ENCODE assay signal across 13 mouse cellular contexts in genomic region chr2:32068811-32069607, GRCm38 (mm10). TPM values are rescaled to one million over a fixed set of nuclear protein-coding genes. Genes with fewer than 3 reads are reported as not detected.
DNase-seq lines count a peak whose midpoint lies in the region; ATAC-seq and TF ChIP-seq lines count a peak whose summit lies in the region.
"Had no signal": no experiment of that assay in that cellular context is flagged by ENCODE, and none has a peak within 500 bp of the region (broad histone marks: within the 10 kb centered on the region; RNA-seq: fewer than 3 reads in every experiment).

No protein-coding gene starts in this region.

- DNase-seq in embryo, embryonic 10.5 days (ENCODE audit: low spot score): peak; percentile 34
- no peak for DNase-seq in embryo, embryonic 10 days (ENCODE audit: low spot score)
- DNase-seq in hindbrain, embryonic 10.5 days (ENCODE audit: low spot score): no peak
- no peak for DNase-seq in hindbrain, embryonic 11.5 days (ENCODE audit: low spot score)
- no peak for DNase-seq in spleen, adult 2 months (ENCODE audit: low read depth in 1 of 2, low spot score in 2 of 2)
- no peak for DNase-seq in spleen, postnatal 36 days (ENCODE audit: low spot score in 2 of 2)
- DNase-seq: adrenal gland, adult 8-10 months; kidney, postnatal 25 days; lung, adult 18-20 months had no signal

- 52% methylated on average over 31 of the region's 31 CpGs for WGBS in hindbrain, embryonic 10.5 days
- 56% methylated on average over 31 of the region's 31 CpGs for WGBS in hindbrain, embryonic 11.5 days
- 88% methylated on average over 31 of the region's 31 CpGs for WGBS in spleen, adult 2 months
- WGBS in stomach, embryonic 15.5 days: 50% methylated on average over 31 of the region's 31 CpGs

- no peak for TF ChIP-seq POLR2A in spleen, adult 2 months (IDR thresholded peaks at IDR 0.05; ENCODE audit: low read depth, low read length)

- H3K27ac ChIP-seq in hindbrain, embryonic 10.5 days: peak overlapping the region; percentile 36; the same call in 1 of the 2 replicates
- H3K27ac ChIP-seq in hindbrain, embryonic 11.5 days (ENCODE audit: low read depth, low read length): no peak overlapping the region
- peak overlapping the region; percentile 52 for H3K27ac ChIP-seq in spleen, adult 2 months (ENCODE audit: insufficient read depth, low read length)
- no peak overlapping the region for H3K27ac ChIP-seq in stomach, embryonic 15.5 days
- H3K27ac ChIP-seq: hindbrain, embryonic 12.5 days had no signal

- no peak for TF ChIP-seq CTCF in spleen, adult 2 months (IDR thresholded peaks at IDR 0.05; ENCODE audit: extremely low read depth, insufficient read depth, insufficient read length, insufficient replicate concordance)

- no peaks in the 10 kb centered on the region for H3K9me3 ChIP-seq in hindbrain, embryonic 10.5 days
- no peaks in the 10 kb centered on the region for H3K9me3 ChIP-seq in hindbrain, embryonic 11.5 days (ENCODE audit: control insufficient read depth, low read length)
- no peaks in the 10 kb centered on the region for H3K9me3 ChIP-seq in stomach, embryonic 15.5 days
- H3K9me3 ChIP-seq: hindbrain, embryonic 12.5 days had no signal

- H3K4me2 ChIP-seq in hindbrain, embryonic 11.5 days (replicated peaks; ENCODE audit: low read depth, low read length): no peak overlapping the region; the same call in 1 of the 2 replicates
- 0 out of 2 replicates have a peak overlapping the region, but pooled peaks have one; percentile 2 for H3K4me2 ChIP-seq in stomach, embryonic 15.5 days
- H3K4me2 ChIP-seq: hindbrain, embryonic 12.5 days; midbrain, embryonic 11.5 days had no signal

- H3K9ac ChIP-seq in hindbrain, embryonic 11.5 days (ENCODE audit: low read depth, low read length): no peak overlapping the region
- H3K9ac ChIP-seq in stomach, embryonic 15.5 days: no peak overlapping the region
- H3K9ac ChIP-seq: hindbrain, embryonic 12.5 days had no signal

- H3K4me3 ChIP-seq in hindbrain, embryonic 10.5 days: peak overlapping the region; percentile 4; the same call in 1 of the 2 replicates
- H3K4me3 ChIP-seq in hindbrain, embryonic 11.5 days (ENCODE audit: low read depth, low read length): no peak overlapping the region
- no peak overlapping the region for H3K4me3 ChIP-seq in spleen, adult 2 months (ENCODE audit: extremely low read depth, insufficient read depth, insufficient read length)
- no peak overlapping the region for H3K4me3 ChIP-seq in stomach, embryonic 15.5 days (replicated peaks)
- H3K4me3 ChIP-seq: hindbrain, embryonic 12.5 days had no signal

- ATAC-seq in hindbrain, embryonic 11.5 days (ENCODE audit: low FRiP score): no peak
- no peak for ATAC-seq in stomach, embryonic 15.5 days (ENCODE audit: insufficient read depth, low FRiP score, low read depth)
- no peak for ATAC-seq in cerebellum, adult (ENCODE audit: insufficient number of reproducible peaks, low FRiP score, low TSS enrichment)

- H3K36me3 ChIP-seq in hindbrain, embryonic 10.5 days: no peaks in the 10 kb centered on the region
- H3K36me3 ChIP-seq in hindbrain, embryonic 11.5 days (ENCODE audit: control insufficient read depth, insufficient read depth, low read length): no peaks in the 10 kb centered on the region
- peaks cover 23% of the 10 kb centered on the region for H3K36me3 ChIP-seq in spleen, adult 2 months (ENCODE audit: control insufficient read depth, insufficient read depth, low read length)
- no peaks in the 10 kb centered on the region for H3K36me3 ChIP-seq in stomach, embryonic 15.5 days
- H3K36me3 ChIP-seq: hindbrain, embryonic 12.5 days had no signal

- peaks cover 27% of the 10 kb centered on the region for H3K27me3 ChIP-seq in hindbrain, embryonic 10.5 days (ENCODE audit: insufficient read depth, poor library complexity, severe bottlenecking)
- no peaks in the 10 kb centered on the region for H3K27me3 ChIP-seq in hindbrain, embryonic 11.5 days (ENCODE audit: control insufficient read depth, insufficient read depth, low read length)
- no peaks in the 10 kb centered on the region for H3K27me3 ChIP-seq in spleen, adult 2 months (ENCODE audit: control insufficient read depth, insufficient read depth, low read length)
- no peaks in the 10 kb centered on the region; the same call in 1 of the 2 replicates for H3K27me3 ChIP-seq in stomach, embryonic 15.5 days (replicated peaks)

- H3K4me1 ChIP-seq in hindbrain, embryonic 10.5 days (replicated peaks): peaks cover 27% of the 10 kb centered on the region
- H3K4me1 ChIP-seq in hindbrain, embryonic 11.5 days (replicated peaks; ENCODE audit: control insufficient read depth, insufficient read depth, low read length): no peaks in the 10 kb centered on the region
- H3K4me1 ChIP-seq in spleen, adult 2 months (ENCODE audit: control insufficient read depth, insufficient read depth, insufficient read length): peaks cover 17% of the 10 kb centered on the region; the same call in 1 of the 2 replicates
- no peaks in the 10 kb centered on the region for H3K4me1 ChIP-seq in stomach, embryonic 15.5 days

RNA-seq across cellular contexts. Expression of gene Fam78a, which starts 15.6 kb away (rescaled TPM):
- polyA plus RNA-seq in hindbrain, embryonic 10.5 days (2016; fragmentation: Nextera tagmentation; extraction: Ambion mirVana): 1.5 and 2.2 TPM in 2 replicates
- polyA plus RNA-seq in hindbrain, embryonic 11.5 days (2014; fragmentation: Nextera tagmentation; extraction: Ambion mirVana): 0.91 and 1.3 TPM in 2 replicates
- polyA plus RNA-seq in spleen, adult 2 months (2012; rRNA removed): 33.1 and 48.3 TPM in 2 replicates
- polyA plus RNA-seq in stomach, embryonic 15.5 days (2015; fragmentation: Nextera tagmentation; extraction: Ambion mirVana): 1.7 and 2.2 TPM in 2 replicates

RNA-seq across cellular contexts. Expression of gene Plpp7, which starts 26.3 kb away (rescaled TPM):
- polyA plus RNA-seq in hindbrain, embryonic 10.5 days (2016; fragmentation: Nextera tagmentation; extraction: Ambion mirVana): 7.6 and 7.9 TPM in 2 replicates
- 5.5 and 7.5 TPM in 2 replicates for polyA plus RNA-seq in hindbrain, embryonic 11.5 days (2014; fragmentation: Nextera tagmentation; extraction: Ambion mirVana)
- 2.6 and 4.6 TPM in 2 replicates for polyA plus RNA-seq in spleen, adult 2 months (2012; rRNA removed)
- polyA plus RNA-seq in stomach, embryonic 15.5 days (2015; fragmentation: Nextera tagmentation; extraction: Ambion mirVana): 4.4 and 4.8 TPM in 2 replicates

Comparison
In these comparisons a context has a peak if more than half of its experiments do, and no peak if none do; other contexts are left out.
1. H3K27ac ChIP-seq: peak in hindbrain, embryonic 10.5 days (single experiment) and spleen, adult 2 months (single experiment); none in hindbrain, embryonic 11.5 days (single experiment) and stomach, embryonic 15.5 days (single experiment).
2. RNA of gene Fam78a, which starts 15.6 kb away (polyA plus RNA-seq): 33.1 to 48.3 TPM in spleen, adult 2 months; 1.7 to 2.2 TPM in stomach, embryonic 15.5 days, 1.5 to 2.2 TPM in hindbrain, embryonic 10.5 days and 0.91 to 1.3 TPM in hindbrain, embryonic 11.5 days; every median in the first group is over 10 times any median in the second.